Comparison of ENCODE assay signal across 10 mouse cellular contexts in genomic region chr19:60787465-60788150, GRCm38 (mm10). TPM values are rescaled to one million over a fixed set of nuclear protein-coding genes. Genes with fewer than 3 reads are reported as not detected.
A peak's percentile ranks its signal among the peaks of the same experiment; 100 is the strongest.
DNase-seq lines count a peak whose midpoint lies in the region; ATAC-seq and TF ChIP-seq lines count a peak whose summit lies in the region.
"Had no signal": no experiment of that assay in that cellular context is flagged by ENCODE, and none has a peak within 500 bp of the region (broad histone marks: within the 10 kb centered on the region; RNA-seq: fewer than 3 reads in every experiment).

No protein-coding gene starts in this region.

- no peaks in the 10 kb centered on the region for H3K27me3 ChIP-seq in hindbrain, embryonic 10.5 days (ENCODE audit: insufficient read depth, poor library complexity, severe bottlenecking)
- H3K27me3 ChIP-seq in hindbrain, embryonic 11.5 days (ENCODE audit: control insufficient read depth, insufficient read depth, low read length), result no peaks in the 10 kb centered on the region
- no peaks in the 10 kb centered on the region for H3K27me3 ChIP-seq in ES-Bruce4 (ENCODE audit: control insufficient read depth, insufficient read depth, low read length, poor library complexity, severe bottlenecking)
- H3K27me3 ChIP-seq in liver, embryonic 13.5 days, result no peaks in the 10 kb centered on the region
- H3K27me3 ChIP-seq: Patski had no signal

- no peaks in the 10 kb centered on the region for H3K9me3 ChIP-seq in hindbrain, embryonic 10.5 days
- no peaks in the 10 kb centered on the region for H3K9me3 ChIP-seq in hindbrain, embryonic 11.5 days (ENCODE audit: control insufficient read depth, low read length)
- no peaks in the 10 kb centered on the region for H3K9me3 ChIP-seq in ES-Bruce4 (replicated peaks; ENCODE audit: control insufficient read depth, insufficient read depth, low read length, poor library complexity, severe bottlenecking)
- H3K9me3 ChIP-seq in liver, embryonic 13.5 days (replicated peaks), result no peaks in the 10 kb centered on the region

- H3K36me3 ChIP-seq in hindbrain, embryonic 10.5 days, result 0 out of 2 replicates have a peak, but pooled peaks cover 12% of the 10 kb centered on the region
- no peaks in the 10 kb centered on the region for H3K36me3 ChIP-seq in hindbrain, embryonic 11.5 days (ENCODE audit: control insufficient read depth, insufficient read depth, low read length)
- H3K36me3 ChIP-seq in ES-Bruce4 (ENCODE audit: control insufficient read depth, insufficient read depth, low read length, poor library complexity, severe bottlenecking), result peaks cover 37% of the 10 kb centered on the region
- H3K36me3 ChIP-seq in liver, embryonic 13.5 days, result peaks cover 21% of the 10 kb centered on the region

- H3K4me2 ChIP-seq in hindbrain, embryonic 11.5 days (replicated peaks; ENCODE audit: low read depth, low read length), result no peak overlapping the region
- H3K4me2 ChIP-seq in liver, embryonic 13.5 days, result peak overlapping the region; percentile 72

- WGBS in hindbrain, embryonic 10.5 days, result 73% methylated on average over 2 of the region's 2 CpGs
- WGBS in hindbrain, embryonic 11.5 days, result 78% methylated on average over 2 of the region's 2 CpGs
- 41% methylated on average over 2 of the region's 2 CpGs for WGBS in liver, embryonic 13.5 days (ENCODE audit: insufficient replicate concordance)

- no peak for TF ChIP-seq POLR2A in ES-Bruce4 (IDR thresholded peaks at IDR 0.05; ENCODE audit: insufficient read depth, low read length)
- TF ChIP-seq POLR2A in embryonic fibroblast, embryonic 13.5 days (IDR thresholded peaks at IDR 0.05; ENCODE audit: low read depth, low read length), result no peak

- intact Hi-C loops in left cerebral cortex, postnatal 14 days (cut with DNase I), result no loop called here

- H3K4me3 ChIP-seq in hindbrain, embryonic 10.5 days, result peak overlapping the region; percentile 98
- H3K4me3 ChIP-seq in hindbrain, embryonic 11.5 days (ENCODE audit: low read depth, low read length), result no peak overlapping the region
- no peak overlapping the region for H3K4me3 ChIP-seq in ES-Bruce4 (ENCODE audit: low read depth, low read length)
- H3K4me3 ChIP-seq in embryonic fibroblast, embryonic 13.5 days (ENCODE audit: insufficient read depth, low read length), result peak overlapping the region; percentile 45
- peak overlapping the region; percentile 100 for H3K4me3 ChIP-seq in liver, embryonic 13.5 days (replicated peaks)

- no peak for DNase-seq in hindbrain, embryonic 10.5 days (ENCODE audit: low spot score)
- no peak for DNase-seq in hindbrain, embryonic 11.5 days (ENCODE audit: low spot score)
- DNase-seq in liver, embryonic 13.5 days, result no peak
- no peak for DNase-seq in left cerebral cortex, postnatal 14 days (ENCODE audit: low spot score in 2 of 2)
- no peak for DNase-seq in urinary bladder, adult 18-20 months (ENCODE audit: low spot score in 2 of 2)
- no peak for DNase-seq in embryo, embryonic 9.5 days (ENCODE audit: extremely low spot score)
- DNase-seq: layer of hippocampus, adult 9-11 months had no signal

- H3K27ac ChIP-seq in hindbrain, embryonic 10.5 days, result no peak overlapping the region
- no peak overlapping the region for H3K27ac ChIP-seq in hindbrain, embryonic 11.5 days (ENCODE audit: low read depth, low read length)
- H3K27ac ChIP-seq in ES-Bruce4 (ENCODE audit: insufficient read depth, low read length), result no peak overlapping the region
- H3K27ac ChIP-seq in embryonic fibroblast, embryonic 13.5 days (ENCODE audit: insufficient read depth, low read length), result no peak overlapping the region
- H3K27ac ChIP-seq in liver, embryonic 13.5 days, result peak overlapping the region; percentile 58; the same call in 1 of the 2 replicates

- ATAC-seq in hindbrain, embryonic 11.5 days (ENCODE audit: low FRiP score), result no peak
- no peak for ATAC-seq in liver, embryonic 13.5 days (ENCODE audit: low read depth)
- ATAC-seq: Patski had no signal

- no peak for TF ChIP-seq EP300 in ES-Bruce4 (IDR thresholded peaks at IDR 0.05; ENCODE audit: insufficient read depth, low read depth, low read length)

- no peak overlapping the region for H3K9ac ChIP-seq in hindbrain, embryonic 11.5 days (ENCODE audit: low read depth, low read length)
- H3K9ac ChIP-seq in ES-Bruce4 (ENCODE audit: low read depth, poor library complexity, severe bottlenecking), result peak overlapping the region; percentile 6
- H3K9ac ChIP-seq in liver, embryonic 13.5 days, result peak overlapping the region; percentile 100

- H3K4me1 ChIP-seq in hindbrain, embryonic 10.5 days (replicated peaks), result peaks cover 24% of the 10 kb centered on the region
- no peaks in the 10 kb centered on the region; the same call in 1 of the 2 replicates for H3K4me1 ChIP-seq in hindbrain, embryonic 11.5 days (replicated peaks; ENCODE audit: control insufficient read depth, insufficient read depth, low read length)
- H3K4me1 ChIP-seq in ES-Bruce4 (ENCODE audit: control insufficient read depth, insufficient read depth, low read length), result no peaks in the 10 kb centered on the region
- peaks cover 3% of the 10 kb centered on the region for H3K4me1 ChIP-seq in embryonic fibroblast, embryonic 13.5 days (ENCODE audit: control insufficient read depth, insufficient read depth, low read length)
- H3K4me1 ChIP-seq in liver, embryonic 13.5 days (replicated peaks), result peaks cover 58% of the 10 kb centered on the region

- TF ChIP-seq CTCF in ES-Bruce4 (IDR thresholded peaks at IDR 0.05; ENCODE audit: low read depth, low read length), result no peak
- TF ChIP-seq CTCF in embryonic fibroblast, embryonic 13.5 days (IDR thresholded peaks at IDR 0.05; ENCODE audit: borderline replicate concordance, insufficient read depth, low read length), result no peak

RNA-seq across cellular contexts. Expression of gene Eif3a, which starts 2.9 kb away (rescaled TPM):
- polyA plus RNA-seq in hindbrain, embryonic 10.5 days (2016; fragmentation: Nextera tagmentation; extraction: Ambion mirVana), result 84.5 and 146 TPM in 2 replicates
- polyA plus RNA-seq in hindbrain, embryonic 11.5 days (2014; fragmentation: Nextera tagmentation; extraction: Ambion mirVana), result 169 and 184 TPM in 2 replicates
- polyA plus RNA-seq in ES-Bruce4 (2011; ENCODE audit: insufficient read depth, insufficient read length, low read depth, missing spikeins), result 435 and 454 TPM in 2 replicates
- polyA plus RNA-seq in embryonic fibroblast, embryonic 13.5 days (2011; ENCODE audit: insufficient read length, low read depth, missing spikeins), result 303 and 321 TPM in 2 replicates
- polyA plus RNA-seq in liver, embryonic 13.5 days (2015; fragmentation: Nextera tagmentation; extraction: Ambion mirVana), result 109 and 129 TPM in 2 replicates
- 100 to 1,000 TPM; 103 to 110 TPM for total RNA-seq in left cerebral cortex, postnatal 14 days (2021)

RNA-seq across cellular contexts. Expression of gene Fam45a, which starts 23.8 kb away (rescaled TPM):
- 27.9 and 30.8 TPM in 2 replicates for polyA plus RNA-seq in hindbrain, embryonic 10.5 days (2016; fragmentation: Nextera tagmentation; extraction: Ambion mirVana)
- 38.9 and 46.0 TPM in 2 replicates for polyA plus RNA-seq in hindbrain, embryonic 11.5 days (2014; fragmentation: Nextera tagmentation; extraction: Ambion mirVana)
- 32.3 and 37.6 TPM in 2 replicates for polyA plus RNA-seq in ES-Bruce4 (2011; ENCODE audit: insufficient read depth, insufficient read length, low read depth, missing spikeins)
- polyA plus RNA-seq in embryonic fibroblast, embryonic 13.5 days (2011; ENCODE audit: insufficient read length, low read depth, missing spikeins), result 42.2 and 55.9 TPM in 2 replicates
- 21.9 and 26.8 TPM in 2 replicates for polyA plus RNA-seq in liver, embryonic 13.5 days (2015; fragmentation: Nextera tagmentation; extraction: Ambion mirVana)
- total RNA-seq in left cerebral cortex, postnatal 14 days (2021), result 10 to 100 TPM; 34.6 to 42.1 TPM

RNA-seq across cellular contexts. Expression of gene Nanos1, which starts 31.8 kb away (rescaled TPM):
- 2.0 and 2.9 TPM in 2 replicates for polyA plus RNA-seq in hindbrain, embryonic 10.5 days (2016; fragmentation: Nextera tagmentation; extraction: Ambion mirVana)
- polyA plus RNA-seq in hindbrain, embryonic 11.5 days (2014; fragmentation: Nextera tagmentation; extraction: Ambion mirVana), result 3.8 and 5.4 TPM in 2 replicates
- polyA plus RNA-seq in ES-Bruce4 (2011; ENCODE audit: insufficient read depth, insufficient read length, low read depth, missing spikeins), result 3.8 and 4.2 TPM in 2 replicates
- polyA plus RNA-seq in embryonic fibroblast, embryonic 13.5 days (2011; ENCODE audit: insufficient read length, low read depth, missing spikeins), result 3.5 and 4.1 TPM in 2 replicates
- polyA plus RNA-seq in liver, embryonic 13.5 days (2015; fragmentation: Nextera tagmentation; extraction: Ambion mirVana), result 0.91 and 1.1 TPM in 2 replicates
- 10 to 100 TPM; 22.8 to 23.6 TPM for total RNA-seq in left cerebral cortex, postnatal 14 days (2021)

Comparison
In these comparisons a context has a peak if more than half of its experiments do, and no peak if none do; other contexts are left out.
1. H3K4me3 ChIP-seq: peak in hindbrain, embryonic 10.5 days (single experiment), embryonic fibroblast, embryonic 13.5 days (single experiment) and liver, embryonic 13.5 days (single experiment); none in hindbrain, embryonic 11.5 days (single experiment) and ES-Bruce4 (single experiment).